Mouse (Mus musculus) hindbrain, embryonic 16.5 days (tissue): Measurements from ENCODE around the gene Gm10337. TPM values are rescaled to one million over a fixed set of nuclear protein-coding genes. Genes with fewer than 3 reads are reported as not detected.
A peak's percentile ranks its signal among the peaks of the same experiment; 100 is the strongest.

Experiments
- ATAC-seq: fragments of 200-750 bp; cut with Nextera tagmentation; 2 replicates; pipeline ENCODE4 v1.8.0; 2017; ENCODE audit warnings: moderate TSS enrichment, moderate library complexity
- H3K27ac ChIP-seq: fragments of 300-500 bp; sonication (generic); 2 replicates; pipeline ENCODE4 v1.5.1; 2014; ENCODE audit warnings: low read depth, mild to moderate bottlenecking, control low read depth, low read length, moderate library complexity
- H3K27me3 ChIP-seq: fragments of 300-500 bp; sonication (generic); replicated peaks from 2 replicates; pipeline ENCODE4 v1.6.1; 2014; ENCODE audit warnings: low read length; ENCODE audit not compliant: control insufficient read depth, insufficient read depth
- H3K36me3 ChIP-seq: fragments of 300-500 bp; sonication (generic); 2 replicates; pipeline ENCODE4 v1.6.1; 2014; ENCODE audit warnings: mild to moderate bottlenecking, low read length, moderate library complexity, mixed read lengths; ENCODE audit not compliant: control insufficient read depth, insufficient read depth
- H3K4me1 ChIP-seq: fragments of 300-500 bp; sonication (generic); 2 replicates; pipeline ENCODE4 v1.6.1; 2014; ENCODE audit warnings: low read depth, low read length; ENCODE audit not compliant: control insufficient read depth, insufficient read depth
- H3K4me2 ChIP-seq: fragments of 300-500 bp; sonication (generic); 2 replicates; pipeline ENCODE4 v1.6.1; 2014; ENCODE audit warnings: mild to moderate bottlenecking, low read length, control low read depth, moderate library complexity
- H3K4me3 ChIP-seq: fragments of 300-500 bp; sonication (generic); 2 replicates; pipeline ENCODE4 v1.5.1; 2014; ENCODE audit warnings: mild to moderate bottlenecking, low read length, control low read depth, moderate library complexity
- H3K9ac ChIP-seq: fragments of 300-500 bp; sonication (generic); 2 replicates; pipeline ENCODE4 v1.6.1; 2014; ENCODE audit warnings: low read depth, mild to moderate bottlenecking, control low read depth, low read length, moderate library complexity
- H3K9me3 ChIP-seq: fragments of 300-500 bp; sonication (generic); 2 replicates; pipeline ENCODE4 v1.6.1; 2014; ENCODE audit warnings: mild to moderate bottlenecking, low read length, moderate library complexity; ENCODE audit not compliant: control insufficient read depth
- WGBS: fragments of 180-500 bp; shearing (Covaris S2); extraction: QIAGEN DNeasy Blood & Tissue Kit; methylation state at CpG from one replicate; pipeline ENCODE4 v1.1.7; 2014; 5-methylcytosine and 5-hydroxymethylcytosine counted together
- polyA plus RNA-seq: library from polyadenylated mRNA; unstranded; fragments of >200 nt; fragmentation: Nextera tagmentation; extraction: Ambion mirVana; gene quantifications from 2 replicates; pipeline ENCODE4 v1.2.1, GENCODE M21; 2015

Gene Gm10337
- polyA plus RNA-seq: 8.1 and 21.8 TPM in 2 replicates

DNA sequence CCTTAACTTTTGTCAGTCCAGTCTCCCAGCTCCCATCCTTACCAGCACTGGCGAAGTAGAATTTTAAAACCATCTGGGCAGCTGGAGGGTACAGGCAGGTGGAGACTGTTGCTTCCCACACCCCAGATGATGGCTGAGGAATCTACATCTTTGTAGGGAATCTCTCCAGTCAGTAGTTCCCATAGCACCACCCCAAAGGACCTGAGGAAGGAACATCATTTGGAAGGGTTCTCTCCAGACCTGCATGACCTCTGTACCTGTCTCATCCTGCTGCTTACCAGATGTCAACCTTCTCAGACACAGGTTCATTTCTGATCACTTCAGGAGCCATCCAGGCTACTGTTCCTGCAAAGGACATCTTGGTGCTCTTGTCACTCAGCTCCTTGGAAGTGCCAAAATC lies at the start of gene Gm10337:
Gene Gm10337, plus strand, starts transcription at position 276 of the 400 bp plus-strand sequence.
- H3K27ac ChIP-seq: no peak within 1 kb of the TSS
- H3K9ac ChIP-seq: no peak within 1 kb of the TSS
- 94% methylated on average over 1 of the region's 1 CpGs for WGBS
- no peak within 1 kb of the TSS for H3K4me3 ChIP-seq
- H3K4me1 ChIP-seq: no peaks in the 10 kb centered on the region
- no peaks in the 10 kb centered on the region for H3K9me3 ChIP-seq
- H3K4me2 ChIP-seq: no peak within 1 kb of the TSS
- no peak for ATAC-seq
- peaks cover 57% of the 10 kb centered on the region for H3K36me3 ChIP-seq
- H3K27me3 ChIP-seq: no peaks in the 10 kb centered on the region

DNA sequence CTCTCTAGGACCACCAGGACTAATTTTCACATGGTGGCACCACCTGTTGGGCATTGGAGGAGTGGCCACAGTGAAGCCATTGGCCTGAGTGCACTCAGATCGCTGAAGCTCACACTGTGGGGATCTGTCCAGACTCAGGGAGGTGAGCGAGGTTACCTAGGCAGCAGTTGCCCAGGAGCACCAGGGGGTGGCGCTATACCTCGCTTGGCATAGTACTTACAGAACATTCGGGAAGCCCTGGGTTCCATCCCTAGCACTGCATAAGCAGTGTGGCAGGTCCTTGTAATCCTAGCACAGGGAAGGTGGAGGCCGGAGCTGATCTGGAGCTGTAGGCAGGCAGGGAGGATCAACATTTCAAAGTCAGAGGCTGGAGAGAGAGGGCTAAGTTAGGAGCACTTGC lies 47.5 kb upstream of the Gm10337 start:
- Histone ChIP-seq H3K27ac (no peak overlapping the region), H3K9me3 (no peaks in the 10 kb centered on the region), H3K4me1 (peaks cover 14% of the 10 kb centered on the region), H3K36me3 (no peaks in the 10 kb centered on the region), H3K9ac (no peak overlapping the region), H3K4me2 (no peak overlapping the region), H3K27me3 (no peaks in the 10 kb centered on the region), H3K4me3 (no peak overlapping the region)
- no peak for ATAC-seq
- WGBS: 35% methylated on average over 6 of the region's 6 CpGs

- Histone ChIP-seq H3K9me3 (no peaks in the 10 kb centered on the region), H3K4me2 (peak overlapping the region; percentile 71), H3K27ac (peak overlapping the region; percentile 44), H3K4me1 (peaks cover 14% of the 10 kb centered on the region), H3K4me3 (peak overlapping the region; percentile 54), H3K27me3 (no peaks in the 10 kb centered on the region), H3K36me3 (no peaks in the 10 kb centered on the region), H3K9ac (peak overlapping the region; percentile 48)
- 81% methylated on average over 5 of the region's 5 CpGs for WGBS
- no peak for ATAC-seq
Observed at GRCm38 (mm10) chr15:102458050-102458736, 45.3 kb upstream of the Gm10337 start.

- H3K4me2 ChIP-seq: peak within 1 kb of the TSS; percentile 71
- H3K27ac ChIP-seq: peak within 1 kb of the TSS; percentile 44
- peaks cover 14% of the 10 kb centered on the region for H3K4me1 ChIP-seq
- 0% methylated on average over 19 of the region's 19 CpGs for WGBS
- no peaks in the 10 kb centered on the region for H3K9me3 ChIP-seq
- peak within 1 kb of the TSS; percentile 54 for H3K4me3 ChIP-seq
- peak within 1 kb of the TSS; percentile 64 for H3K9ac ChIP-seq
- H3K36me3 ChIP-seq: no peaks in the 10 kb centered on the region
- peak; percentile 91 for ATAC-seq
- no peaks in the 10 kb centered on the region for H3K27me3 ChIP-seq
Observed at GRCm38 (mm10) chr15:102458904-102459317, 44.6 kb upstream of the Gm10337 start, which contains the start of gene Prr13. Gene Prr13, plus strand, starts transcription at chr15:102459028.

DNA sequence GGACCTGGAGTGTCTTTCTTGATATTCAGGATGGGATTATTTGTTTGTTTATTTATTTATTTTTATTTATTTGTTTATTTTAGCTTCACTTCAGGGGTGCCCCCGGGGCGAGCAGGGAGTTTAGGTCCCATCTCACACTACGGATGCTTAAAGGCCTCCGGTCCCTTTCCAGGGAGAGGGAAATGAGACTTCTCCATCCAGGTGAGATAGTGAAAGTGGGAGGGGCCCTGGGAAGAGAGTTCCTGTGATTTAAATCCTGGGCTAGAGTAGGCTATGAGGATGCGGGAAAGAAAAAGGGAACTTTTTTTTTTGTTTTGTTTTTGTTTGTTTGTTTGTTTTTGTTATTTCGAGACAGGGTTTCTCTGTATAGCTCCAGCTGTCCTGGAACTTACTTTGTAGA lies 44.1 kb upstream of the Gm10337 start:
- Histone ChIP-seq H3K4me1 (peaks cover 14% of the 10 kb centered on the region), H3K9ac (peak overlapping the region; percentile 64), H3K27ac (peak overlapping the region; percentile 44; the same call in 1 of the 2 replicates), H3K36me3 (no peaks in the 10 kb centered on the region), H3K9me3 (no peaks in the 10 kb centered on the region), H3K4me3 (peak overlapping the region; percentile 54), H3K27me3 (no peaks in the 10 kb centered on the region), H3K4me2 (peak overlapping the region; percentile 71)
- 0 out of 2 replicates have a peak, but pooled peaks have one; percentile 5 for ATAC-seq
- 33% methylated on average over 6 of the region's 6 CpGs for WGBS

DNA sequence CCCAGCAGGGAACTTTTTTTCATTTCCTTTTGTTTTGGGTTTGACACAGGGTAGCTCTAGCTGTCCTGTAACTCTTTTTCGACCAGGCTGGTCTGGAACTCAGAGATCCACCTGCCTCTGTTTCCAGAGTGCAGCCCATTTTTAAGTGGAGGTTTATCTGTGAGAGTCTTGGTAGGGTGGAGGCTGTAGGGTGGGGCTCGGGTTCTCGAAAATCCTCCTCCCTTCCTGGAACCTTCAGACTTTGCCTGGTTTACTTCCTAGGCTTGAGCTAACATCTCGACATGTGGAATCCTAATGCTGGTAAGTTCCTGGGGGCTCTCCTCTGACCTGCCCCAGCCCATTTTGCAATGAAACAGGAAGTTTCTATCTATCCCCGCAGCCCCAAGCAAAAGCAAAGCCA lies 43.7 kb upstream of the Gm10337 start:
- Histone ChIP-seq H3K9me3 (no peaks in the 10 kb centered on the region), H3K27me3 (no peaks in the 10 kb centered on the region), H3K27ac (no peak overlapping the region), H3K36me3 (no peaks in the 10 kb centered on the region), H3K4me2 (peak overlapping the region; percentile 71), H3K4me3 (no peak overlapping the region), H3K4me1 (peaks cover 14% of the 10 kb centered on the region), H3K9ac (no peak overlapping the region)
- 68% methylated on average over 5 of the region's 5 CpGs for WGBS
- no peak for ATAC-seq

- no peak overlapping the region for H3K4me2 ChIP-seq
- H3K27me3 ChIP-seq: no peaks in the 10 kb centered on the region
- H3K9ac ChIP-seq: no peak overlapping the region; the same call in 1 of the 2 replicates
- no peak overlapping the region for H3K4me3 ChIP-seq
- no peaks in the 10 kb centered on the region for H3K9me3 ChIP-seq
- ATAC-seq: no peak
- peaks cover 14% of the 10 kb centered on the region for H3K4me1 ChIP-seq
- no peaks in the 10 kb centered on the region for H3K36me3 ChIP-seq
- H3K27ac ChIP-seq: no peak overlapping the region
- 84% methylated on average over 12 of the region's 12 CpGs for WGBS
Observed at GRCm38 (mm10) chr15:102460409-102460808, 43.1 kb upstream of the Gm10337 start.

DNA sequence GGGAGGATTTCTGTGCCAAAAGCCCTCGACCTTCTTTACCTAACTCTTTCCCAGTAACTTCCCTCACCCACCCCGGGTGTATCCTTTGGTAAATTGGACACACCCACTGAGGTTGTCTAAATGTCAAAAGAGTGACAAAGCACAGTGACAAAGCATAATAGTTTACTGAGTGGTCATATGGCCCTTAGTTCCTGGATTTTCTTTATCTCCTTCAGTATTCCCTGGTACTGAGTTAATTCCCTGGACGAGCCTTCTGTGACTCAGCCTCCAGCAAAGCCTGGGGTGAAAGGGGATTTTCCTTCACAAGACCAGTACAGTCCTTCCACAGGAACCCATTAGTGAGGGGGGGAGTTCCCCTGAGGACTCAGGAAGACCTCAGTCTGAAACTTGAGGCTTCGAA lies 42.6 kb upstream of the Gm10337 start:
- 73% methylated on average over 4 of the region's 4 CpGs for WGBS
- Histone ChIP-seq H3K9ac (no peak overlapping the region), H3K4me1 (peaks cover 14% of the 10 kb centered on the region)

GRCm38 (mm10) chr15:102461430-102462075 lies 42.0 kb upstream of the Gm10337 start:
- Histone ChIP-seq H3K4me2 (no peak overlapping the region), H3K4me1 (peaks cover 14% of the 10 kb centered on the region), H3K4me3 (no peak overlapping the region), H3K9me3 (no peaks in the 10 kb centered on the region), H3K27ac (no peak overlapping the region), H3K9ac (no peak overlapping the region), H3K36me3 (no peaks in the 10 kb centered on the region), H3K27me3 (no peaks in the 10 kb centered on the region)
- no peak for ATAC-seq
- 88% methylated on average over 9 of the region's 9 CpGs for WGBS

More for the DNA sequence above, 42.6 kb upstream of the Gm10337 start:
- no peak overlapping the region for H3K27ac ChIP-seq
- H3K36me3 ChIP-seq: no peaks in the 10 kb centered on the region
- no peak overlapping the region for H3K4me2 ChIP-seq
- ATAC-seq: no peak
- H3K4me3 ChIP-seq: no peak overlapping the region
- no peaks in the 10 kb centered on the region for H3K9me3 ChIP-seq
- H3K27me3 ChIP-seq: no peaks in the 10 kb centered on the region
